Mouse (Mus musculus) kidney, embryonic 16.5 days (tissue): ENCODE data around the gene Grm5. TPM values are rescaled to one million over a fixed set of nuclear protein-coding genes. Genes with fewer than 3 reads are reported as not detected.

Experiments
- ATAC-seq: fragments of 200-750 bp; cut with Nextera tagmentation; 2 replicates; pipeline ENCODE4 v1.8.0; 2017; ENCODE audit warnings: moderate TSS enrichment; ENCODE audit not compliant: low FRiP score, low TSS enrichment
- H3K27ac ChIP-seq: fragments of 300-500 bp; sonication (generic); 2 replicates; pipeline ENCODE4 v1.5.1; 2014; ENCODE audit warnings: low read length
- H3K27me3 ChIP-seq: fragments of 300-500 bp; sonication (generic); 2 replicates; pipeline ENCODE4 v1.6.1; 2014; ENCODE audit warnings: low read length, control low read depth, mixed read lengths; ENCODE audit not compliant: insufficient read depth
- H3K36me3 ChIP-seq: fragments of 300-500 bp; sonication (generic); 2 replicates; pipeline ENCODE4 v1.6.1; 2014; ENCODE audit warnings: low read length, control low read depth, mixed read lengths; ENCODE audit not compliant: insufficient read depth
- H3K4me1 ChIP-seq: fragments of 300-500 bp; sonication (generic); 2 replicates; pipeline ENCODE4 v1.6.1; 2014; ENCODE audit warnings: low read length, control low read depth, mixed read lengths; ENCODE audit not compliant: insufficient read depth
- H3K4me2 ChIP-seq: fragments of 300-500 bp; sonication (generic); replicated peaks from 2 replicates; pipeline ENCODE4 v1.6.1; 2014; ENCODE audit warnings: low read depth, low read length
- H3K4me3 ChIP-seq: fragments of 300-500 bp; sonication (generic); 2 replicates; pipeline ENCODE4 v1.5.1; 2014; ENCODE audit warnings: mild to moderate bottlenecking, low read length
- H3K9ac ChIP-seq: fragments of 300-500 bp; sonication (generic); replicated peaks from 2 replicates; pipeline ENCODE4 v1.6.1; 2014; ENCODE audit warnings: low read length
- H3K9me3 ChIP-seq: fragments of 300-500 bp; sonication (generic); 2 replicates; pipeline ENCODE4 v1.6.1; 2016; ENCODE audit warnings: low read length, control low read depth
- WGBS: fragments of 180-500 bp; shearing (Covaris S2); extraction: QIAGEN DNeasy Blood & Tissue Kit; methylation state at CpG from one replicate; pipeline ENCODE4 v1.1.7; 2014; 5-methylcytosine and 5-hydroxymethylcytosine counted together
- polyA plus RNA-seq: library from polyadenylated mRNA; unstranded; fragments of >200 nt; fragmentation: Nextera tagmentation; extraction: Ambion mirVana; gene quantifications from 2 replicates; pipeline ENCODE4 v1.2.1, GENCODE M21; 2015

Gene Grm5
- polyA plus RNA-seq, 1 experiment from 2014 or later: not detected

GRCm38 (mm10) chr7:87834669-87835068, 250.7 kb downstream of the Grm5 start:
- Histone ChIP-seq H3K4me2 (no peak overlapping the region), H3K36me3 (no peaks in the 10 kb centered on the region), H3K27me3 (no peaks in the 10 kb centered on the region), H3K9ac (no peak overlapping the region), H3K27ac (no peak overlapping the region), H3K4me1 (no peaks in the 10 kb centered on the region), H3K4me3 (no peak overlapping the region), H3K9me3 (no peaks in the 10 kb centered on the region)
- ATAC-seq: no peak
- WGBS: 75% methylated on average over 4 of the region's 4 CpGs

- Histone ChIP-seq H3K27ac (no peak overlapping the region), H3K36me3 (no peaks in the 10 kb centered on the region), H3K27me3 (no peaks in the 10 kb centered on the region), H3K4me2 (no peak overlapping the region), H3K4me3 (no peak overlapping the region), H3K9ac (no peak overlapping the region), H3K9me3 (no peaks in the 10 kb centered on the region), H3K4me1 (no peaks in the 10 kb centered on the region)
- ATAC-seq: no peak
- 79% methylated on average over 1 of the region's 1 CpGs for WGBS
Observed at GRCm38 (mm10) chr7:87838579-87838978, 254.6 kb downstream of the Grm5 start.

- Histone ChIP-seq H3K9ac (no peak overlapping the region), H3K27me3 (no peaks in the 10 kb centered on the region), H3K4me3 (no peak overlapping the region), H3K27ac (no peak overlapping the region), H3K9me3 (no peaks in the 10 kb centered on the region), H3K36me3 (no peaks in the 10 kb centered on the region), H3K4me1 (no peaks in the 10 kb centered on the region), H3K4me2 (no peak overlapping the region)
- ATAC-seq: no peak
Observed at GRCm38 (mm10) chr7:87843496-87843895, 259.5 kb downstream of the Grm5 start.

DNA sequence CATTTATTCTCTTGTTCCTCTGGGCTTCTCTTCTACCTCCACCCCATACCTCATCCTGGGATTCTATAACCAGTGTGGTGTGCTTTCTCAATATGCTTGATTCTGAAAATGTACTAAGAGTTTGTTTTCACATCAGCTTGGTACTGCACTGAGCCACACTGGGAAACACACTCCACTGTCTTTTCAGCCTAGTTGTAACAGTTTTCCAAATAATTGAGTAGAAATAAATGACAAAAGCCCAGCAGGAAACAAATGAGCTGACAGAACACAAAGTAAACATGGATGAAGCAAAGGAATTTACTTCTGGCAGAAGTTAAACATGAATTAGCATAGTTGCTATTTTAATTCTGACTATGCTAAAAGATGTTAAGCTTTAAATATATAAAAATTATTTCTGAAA, 262.1 kb downstream of the Grm5 start:
- Histone ChIP-seq H3K27ac (no peak overlapping the region), H3K4me2 (no peak overlapping the region), H3K9ac (no peak overlapping the region), H3K4me1 (no peaks in the 10 kb centered on the region), H3K27me3 (no peaks in the 10 kb centered on the region), H3K9me3 (no peaks in the 10 kb centered on the region), H3K4me3 (no peak overlapping the region), H3K36me3 (no peaks in the 10 kb centered on the region)
- no peak for ATAC-seq

- no peaks in the 10 kb centered on the region for H3K27me3 ChIP-seq
- H3K4me1 ChIP-seq: no peaks in the 10 kb centered on the region
- no peak overlapping the region for H3K4me3 ChIP-seq
- 68% methylated on average over 5 of the region's 5 CpGs for WGBS
- no peaks in the 10 kb centered on the region for H3K36me3 ChIP-seq
- H3K9ac ChIP-seq: no peak overlapping the region
- no peaks in the 10 kb centered on the region for H3K9me3 ChIP-seq
- no peak overlapping the region for H3K4me2 ChIP-seq
- ATAC-seq: no peak
- no peak overlapping the region for H3K27ac ChIP-seq
Observed at GRCm38 (mm10) chr7:87925956-87926355, 342.0 kb downstream of the Grm5 start.

GRCm38 (mm10) chr7:87937415-87937814, 353.4 kb downstream of the Grm5 start:
- H3K9ac ChIP-seq: no peak overlapping the region
- no peaks in the 10 kb centered on the region for H3K4me1 ChIP-seq
- no peak for ATAC-seq
- no peak overlapping the region for H3K4me3 ChIP-seq
- no peak overlapping the region for H3K4me2 ChIP-seq
- no peaks in the 10 kb centered on the region for H3K27me3 ChIP-seq
- H3K36me3 ChIP-seq: no peaks in the 10 kb centered on the region
- 80% methylated on average over 1 of the region's 1 CpGs for WGBS
- no peak overlapping the region for H3K27ac ChIP-seq
- no peaks in the 10 kb centered on the region for H3K9me3 ChIP-seq

GRCm38 (mm10) chr7:87938265-87938664, 354.3 kb downstream of the Grm5 start:
- Histone ChIP-seq H3K36me3 (no peaks in the 10 kb centered on the region), H3K9me3 (no peaks in the 10 kb centered on the region), H3K27ac (no peak overlapping the region), H3K4me3 (no peak overlapping the region), H3K4me2 (no peak overlapping the region), H3K27me3 (no peaks in the 10 kb centered on the region), H3K9ac (no peak overlapping the region), H3K4me1 (no peaks in the 10 kb centered on the region)
- 32% methylated on average over 5 of the region's 5 CpGs for WGBS
- ATAC-seq: no peak

- Histone ChIP-seq H3K9me3 (no peaks in the 10 kb centered on the region), H3K9ac (no peak overlapping the region), H3K27ac (no peak overlapping the region), H3K36me3 (no peaks in the 10 kb centered on the region), H3K27me3 (no peaks in the 10 kb centered on the region), H3K4me1 (no peaks in the 10 kb centered on the region), H3K4me3 (no peak overlapping the region), H3K4me2 (no peak overlapping the region)
- 85% methylated on average over 1 of the region's 1 CpGs for WGBS
- ATAC-seq: no peak
Observed at GRCm38 (mm10) chr7:87950205-87950604, 366.2 kb downstream of the Grm5 start.

DNA sequence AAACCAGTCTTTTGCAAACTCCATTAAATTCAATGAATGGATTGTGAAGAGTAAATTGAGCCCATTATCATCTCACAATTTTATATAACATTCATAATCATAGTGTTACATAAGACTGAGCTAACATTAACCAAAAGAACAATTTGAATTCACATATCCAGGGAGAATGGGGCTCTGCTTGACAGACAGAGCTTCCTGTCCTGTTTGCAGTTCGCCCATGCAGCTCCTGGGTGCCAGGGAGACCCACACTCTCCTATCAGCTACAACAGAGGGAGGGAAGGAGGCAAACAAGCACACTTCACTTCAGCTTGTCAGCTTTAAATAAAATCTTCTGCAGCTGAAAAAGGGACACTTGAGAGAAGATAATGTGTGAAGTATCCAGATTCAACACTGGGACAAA, 389.2 kb downstream of the Grm5 start:
- Histone ChIP-seq H3K4me2 (no peak overlapping the region), H3K9ac (no peak overlapping the region), H3K27ac (no peak overlapping the region), H3K9me3 (no peaks in the 10 kb centered on the region), H3K27me3 (no peaks in the 10 kb centered on the region), H3K4me3 (no peak overlapping the region), H3K4me1 (no peaks in the 10 kb centered on the region), H3K36me3 (no peaks in the 10 kb centered on the region)
- no peak for ATAC-seq
- WGBS: 48% methylated on average over 1 of the region's 1 CpGs

- no peak overlapping the region for H3K9ac ChIP-seq
- H3K27ac ChIP-seq: no peak overlapping the region
- 80% methylated on average over 8 of the region's 8 CpGs for WGBS
- no peak overlapping the region for H3K4me3 ChIP-seq
- ATAC-seq: no peak
- H3K4me1 ChIP-seq: no peaks in the 10 kb centered on the region
- H3K27me3 ChIP-seq: no peaks in the 10 kb centered on the region
- H3K4me2 ChIP-seq: no peak overlapping the region
- H3K36me3 ChIP-seq: no peaks in the 10 kb centered on the region
- H3K9me3 ChIP-seq: no peaks in the 10 kb centered on the region
Observed at GRCm38 (mm10) chr7:87975041-87975440, 391.1 kb downstream of the Grm5 start.

DNA sequence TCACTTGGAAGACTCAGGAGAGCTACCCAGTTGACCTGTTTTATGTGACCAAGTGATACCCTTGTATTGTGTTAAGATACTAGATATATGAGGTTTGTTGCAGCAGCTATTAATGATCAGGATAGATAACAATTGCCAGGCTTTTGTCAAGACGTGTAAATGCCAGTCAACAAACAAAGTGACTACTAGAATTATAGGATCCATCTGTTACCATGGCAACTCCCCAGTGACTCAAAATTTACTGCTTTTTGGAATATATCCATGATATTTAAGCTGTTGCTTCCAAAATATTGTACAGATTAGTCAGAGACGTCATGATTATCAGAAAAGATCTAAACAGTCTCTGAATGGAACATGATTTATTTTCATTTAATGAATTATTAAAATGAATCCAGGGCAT, 399.5 kb downstream of the Grm5 start:
- no peak overlapping the region for H3K4me2 ChIP-seq
- ATAC-seq: no peak
- H3K36me3 ChIP-seq: no peaks in the 10 kb centered on the region
- 67% methylated on average over 2 of the region's 2 CpGs for WGBS
- H3K27me3 ChIP-seq: no peaks in the 10 kb centered on the region
- no peaks in the 10 kb centered on the region for H3K9me3 ChIP-seq
- no peak overlapping the region for H3K4me3 ChIP-seq
- H3K4me1 ChIP-seq: no peaks in the 10 kb centered on the region
- no peak overlapping the region for H3K9ac ChIP-seq
- no peak overlapping the region for H3K27ac ChIP-seq
